Mouse (Mus musculus) gastrocnemius, postnatal 10 days (tissue): ENCODE results near the gene Ttc28. TPM values are rescaled to one million over a fixed set of nuclear protein-coding genes. Genes with fewer than 3 reads are reported as not detected.

ENCODE experiments used
- DNase-seq: peaks from one replicate; pipeline ENCODE4 v3.0.0; 2021; ENCODE audit warnings: mixed read lengths
- total RNA-seq, 2 experiments: library from RNA; stranded (reverse); gene quantifications; 2 replicates each; pipeline ENCODE4 v1.2.3; 2021

The Ttc28 gene
- total RNA-seq, 2 experiments from 2014 or later: 24.5 to 25.2 TPM

- DNase-seq: no peak
Measured at GRCm38 (mm10) chr5:111133754-111134153, 254.2 kb downstream of the Ttc28 start.

- DNase-seq: no peak
Measured at GRCm38 (mm10) chr5:111137283-111137682, 257.7 kb downstream of the Ttc28 start.

- DNase-seq: no peak
Measured at GRCm38 (mm10) chr5:111137742-111138141, 258.1 kb downstream of the Ttc28 start.

GRCm38 (mm10) chr5:111138239-111138833 is 258.7 kb downstream of the Ttc28 start:
- DNase-seq: no peak

GRCm38 (mm10) chr5:111138927-111139565 is 259.4 kb downstream of the Ttc28 start:
- DNase-seq: no peak

- DNase-seq: no peak
Measured at GRCm38 (mm10) chr5:111139622-111140021, 260.0 kb downstream of the Ttc28 start.

- no peak for DNase-seq
Measured at GRCm38 (mm10) chr5:111141139-111141885, 261.7 kb downstream of the Ttc28 start.

GRCm38 (mm10) chr5:111142837-111143236 is 263.2 kb downstream of the Ttc28 start:
- DNase-seq: no peak

- no peak for DNase-seq
Measured at GRCm38 (mm10) chr5:111144411-111144810, 264.8 kb downstream of the Ttc28 start.

GRCm38 (mm10) chr5:111150581-111150980 is 271.0 kb downstream of the Ttc28 start:
- no peak for DNase-seq

GRCm38 (mm10) chr5:111151882-111152759 is 272.5 kb downstream of the Ttc28 start:
- DNase-seq: no peak

- DNase-seq: no peak
Measured at GRCm38 (mm10) chr5:111154586-111154985, 275.0 kb downstream of the Ttc28 start.

- no peak for DNase-seq
Measured at GRCm38 (mm10) chr5:111155271-111155670, 275.7 kb downstream of the Ttc28 start.

- no peak for DNase-seq
Measured at GRCm38 (mm10) chr5:111155928-111156327, 276.3 kb downstream of the Ttc28 start.

GRCm38 (mm10) chr5:111158266-111158665 is 278.7 kb downstream of the Ttc28 start:
- DNase-seq: no peak

- DNase-seq: no peak
Measured at GRCm38 (mm10) chr5:111159628-111160321, 280.2 kb downstream of the Ttc28 start.

- DNase-seq: no peak
Measured at GRCm38 (mm10) chr5:111161146-111161930, 281.7 kb downstream of the Ttc28 start.

GRCm38 (mm10) chr5:111162857-111163256 is 283.3 kb downstream of the Ttc28 start:
- DNase-seq: no peak

GRCm38 (mm10) chr5:111163377-111163776 is 283.8 kb downstream of the Ttc28 start:
- DNase-seq: no peak

GRCm38 (mm10) chr5:111164348-111164920 is 284.8 kb downstream of the Ttc28 start:
- no peak for DNase-seq

GRCm38 (mm10) chr5:111170383-111170782 is 290.8 kb downstream of the Ttc28 start:
- no peak for DNase-seq
